Mouse (Mus musculus): ENCODE measurements around the gene Adamtsl5.

- TF ChIP-seq CTCF (IDR thresholded peaks at IDR 0.05; ENCODE audit: low read depth, low read length) (no peak), POLR2A (IDR thresholded peaks at IDR 0.05; ENCODE audit: extremely low read depth, insufficient read depth, low read length) (no peak)
Observed at GRCm38 (mm10) chr10:80356737-80357136, 8.5 kb upstream of the Adamtsl5 start.
